Mouse (Mus musculus): Measurements from ENCODE around the gene Mfsd4b5.
"Not testable (repeated sequence)": the region's sequence is repeated elsewhere in the genome, so short reads cannot be mapped to it uniquely, and the experiment has no call there.

The Mfsd4b5 gene

GRCm38 (mm10) chr10:39967512-39967911 is 18.9 kb downstream of the Mfsd4b5 start:
- DNase-seq (ENCODE audit: low spot score in 2 of 2) = no peak

- DNase-seq (ENCODE audit: low spot score in 2 of 2) = no peak
These were observed 24.5 kb downstream of the Mfsd4b5 start for GRCm38 (mm10) chr10:39961906-39962305.

DNA sequence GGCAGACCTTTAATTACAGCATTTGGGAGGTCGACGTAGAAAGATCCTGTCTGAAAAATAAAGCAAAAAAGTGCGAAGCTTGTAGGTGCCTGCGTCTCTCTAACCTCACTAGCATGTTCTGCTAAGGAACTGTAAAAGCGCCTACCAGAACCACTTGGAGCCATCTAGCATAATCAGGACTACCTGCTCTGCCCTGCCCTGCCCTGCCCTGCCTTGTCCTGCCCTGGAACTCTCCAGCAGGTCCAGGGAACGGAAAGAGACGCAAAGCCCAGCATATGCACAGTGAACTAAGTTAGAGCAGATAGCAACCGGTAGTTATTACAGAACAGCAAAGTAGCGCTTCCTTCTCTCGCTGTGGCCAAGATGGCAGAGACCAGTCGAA is 26.0 kb downstream of the Mfsd4b5 start:
- no peak for DNase-seq (ENCODE audit: low spot score in 2 of 2)

DNA sequence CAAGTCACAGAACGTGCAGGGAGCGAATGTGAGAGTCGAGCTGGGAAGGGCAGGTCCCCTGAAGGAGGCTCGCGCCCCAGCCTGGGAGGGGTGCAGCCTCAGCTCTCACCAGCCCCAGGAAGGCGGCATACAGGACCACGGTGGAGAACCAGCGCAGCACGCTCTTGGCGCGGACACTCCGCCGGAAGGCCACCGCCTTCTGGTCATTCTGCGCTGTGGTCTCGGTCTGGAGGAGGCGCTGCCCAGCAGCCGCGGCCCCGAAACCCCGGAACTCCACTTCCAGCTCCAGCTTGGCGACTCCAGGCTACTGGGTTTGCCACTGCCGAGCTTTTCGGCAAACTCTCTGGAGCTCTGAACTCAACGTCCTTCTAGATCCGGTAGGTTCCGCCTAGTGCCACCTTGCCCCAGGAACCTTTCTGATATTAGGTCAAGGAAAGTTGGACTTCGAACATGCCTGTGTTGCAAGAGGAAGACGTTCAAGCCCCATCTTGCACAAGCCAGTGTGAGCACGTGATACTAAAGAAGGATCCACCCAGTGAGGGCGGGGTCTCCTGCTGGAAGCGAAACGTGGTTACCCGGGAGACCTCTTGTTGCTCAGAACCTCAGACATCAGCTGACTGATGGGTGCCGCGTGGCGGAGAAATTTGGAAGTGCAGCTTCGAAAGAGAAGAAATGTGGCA is 26.5 kb downstream of the Mfsd4b5 start, which contains the start of gene Mfsd4b3:
Gene Mfsd4b3, minus strand, starts transcription at position 393 of the 680 bp plus-strand sequence.
- peak; percentile 87 to 89 for DNase-seq (ENCODE audit: low spot score in 2 of 2)

DNA sequence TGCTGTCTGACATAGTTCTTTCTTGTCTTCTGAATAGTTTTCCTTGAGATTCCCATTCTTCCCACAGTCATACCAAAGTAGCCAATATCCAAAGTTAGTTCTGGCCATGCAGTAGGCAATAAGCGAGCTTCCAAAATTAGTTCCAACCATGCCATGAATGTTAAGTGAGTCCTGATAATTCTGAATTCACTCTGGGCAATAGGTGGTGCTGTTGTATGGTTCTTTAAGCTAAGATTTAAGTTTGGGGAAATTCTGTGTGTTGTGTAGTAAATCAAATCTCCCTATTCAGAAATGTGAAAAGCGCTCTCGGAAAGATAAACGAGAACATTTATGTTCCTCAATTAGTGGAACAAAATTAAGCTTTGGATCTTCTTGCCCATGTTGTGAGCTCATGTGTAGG is 28.2 kb downstream of the Mfsd4b5 start:
- no peak for DNase-seq (ENCODE audit: low spot score in 2 of 2)

DNA sequence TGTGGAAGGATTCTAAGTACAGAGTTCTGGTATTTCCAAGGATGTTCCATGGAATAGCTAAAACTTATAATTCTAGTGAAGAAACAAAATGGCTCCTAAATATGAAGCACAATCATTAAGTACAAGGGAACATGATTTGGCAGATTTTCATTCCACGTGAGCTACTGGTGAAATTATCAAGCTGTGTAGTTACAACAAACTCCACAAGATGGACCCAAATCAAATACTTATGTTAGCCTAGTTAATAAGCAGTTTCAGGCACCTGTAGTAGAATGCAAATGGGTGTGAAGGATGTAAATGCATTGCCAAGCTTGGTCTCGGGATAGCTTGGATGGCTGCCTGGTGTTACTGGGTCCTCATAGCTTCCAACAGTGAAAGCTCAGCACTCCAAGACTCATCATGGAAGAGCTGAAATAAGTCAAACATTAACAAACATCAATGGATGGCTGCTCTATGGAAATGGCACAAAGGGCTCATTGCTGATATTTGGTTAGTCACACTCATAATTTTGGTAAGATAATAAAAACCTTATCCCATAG is 30.0 kb downstream of the Mfsd4b5 start:
- no peak for DNase-seq (ENCODE audit: low spot score in 2 of 2)

- DNase-seq (ENCODE audit: low spot score in 2 of 2) = no peak
These were observed 31.3 kb downstream of the Mfsd4b5 start for GRCm38 (mm10) chr10:39955163-39955562.

- no peak for DNase-seq (ENCODE audit: low spot score in 2 of 2)
These were observed 37.0 kb downstream of the Mfsd4b5 start for GRCm38 (mm10) chr10:39949377-39949954.

DNA sequence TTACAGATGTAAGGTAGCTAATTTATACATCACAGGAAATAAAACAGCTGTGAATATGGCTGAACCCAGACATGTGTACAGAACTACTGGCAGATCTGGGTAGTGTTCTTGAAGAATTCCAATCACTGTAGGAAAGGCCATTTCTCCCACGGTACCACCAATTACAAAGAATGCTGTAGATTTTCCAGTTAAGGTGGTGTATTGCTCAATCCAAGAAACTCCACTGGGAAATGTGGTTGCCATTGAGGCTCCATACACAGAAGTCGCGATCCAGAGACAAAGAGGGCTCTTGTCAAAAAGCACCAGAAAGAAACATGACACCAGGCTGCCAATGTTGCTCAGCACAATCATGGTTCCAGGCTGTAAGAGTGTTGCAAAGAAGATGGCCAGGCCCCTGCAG is 39.3 kb downstream of the Mfsd4b5 start:
- not testable (repeated sequence) for DNase-seq (ENCODE audit: low spot score in 2 of 2)

- DNase-seq (ENCODE audit: low spot score in 2 of 2) = no peak
These were observed 49.9 kb downstream of the Mfsd4b5 start for GRCm38 (mm10) chr10:39936553-39936952.

DNA sequence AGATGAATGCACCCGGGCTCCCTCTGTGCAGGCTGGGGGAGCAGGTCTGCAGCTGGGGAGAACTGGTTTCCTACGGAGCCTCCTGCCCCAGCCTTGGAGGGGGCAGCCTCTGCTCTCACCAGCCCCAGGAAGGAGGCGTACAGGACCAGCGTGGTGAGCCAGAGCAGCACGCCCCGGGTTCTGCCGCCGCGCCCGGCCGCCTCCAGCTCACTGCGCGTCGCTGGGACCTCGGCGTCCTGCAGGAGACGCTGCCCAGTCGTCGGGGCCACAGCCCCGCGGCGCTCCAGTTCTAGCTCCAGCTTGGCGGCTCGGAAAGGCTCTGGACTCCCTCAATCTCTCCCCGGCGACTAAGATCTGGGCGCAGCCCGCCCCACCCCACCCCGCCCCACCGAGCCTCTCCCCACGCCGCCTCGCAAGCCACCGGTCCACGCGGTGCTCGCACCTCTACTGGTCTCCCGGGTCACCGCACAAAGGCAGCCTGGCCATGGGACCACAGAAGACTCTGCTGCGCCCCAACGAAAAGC is 59.8 kb downstream of the Mfsd4b5 start, which contains the start of gene Mfsd4b2:
Gene Mfsd4b2, minus strand, starts transcription at position 308 of the 524 bp plus-strand sequence.
- DNase-seq (ENCODE audit: low spot score in 2 of 2) = no peak

- DNase-seq (ENCODE audit: low spot score in 2 of 2) = not testable (repeated sequence)
These were observed 61.9 kb downstream of the Mfsd4b5 start for GRCm38 (mm10) chr10:39924556-39924955.

GRCm38 (mm10) chr10:39912616-39913015 is 73.8 kb downstream of the Mfsd4b5 start:
- DNase-seq (ENCODE audit: low spot score in 2 of 2) = no peak

DNA sequence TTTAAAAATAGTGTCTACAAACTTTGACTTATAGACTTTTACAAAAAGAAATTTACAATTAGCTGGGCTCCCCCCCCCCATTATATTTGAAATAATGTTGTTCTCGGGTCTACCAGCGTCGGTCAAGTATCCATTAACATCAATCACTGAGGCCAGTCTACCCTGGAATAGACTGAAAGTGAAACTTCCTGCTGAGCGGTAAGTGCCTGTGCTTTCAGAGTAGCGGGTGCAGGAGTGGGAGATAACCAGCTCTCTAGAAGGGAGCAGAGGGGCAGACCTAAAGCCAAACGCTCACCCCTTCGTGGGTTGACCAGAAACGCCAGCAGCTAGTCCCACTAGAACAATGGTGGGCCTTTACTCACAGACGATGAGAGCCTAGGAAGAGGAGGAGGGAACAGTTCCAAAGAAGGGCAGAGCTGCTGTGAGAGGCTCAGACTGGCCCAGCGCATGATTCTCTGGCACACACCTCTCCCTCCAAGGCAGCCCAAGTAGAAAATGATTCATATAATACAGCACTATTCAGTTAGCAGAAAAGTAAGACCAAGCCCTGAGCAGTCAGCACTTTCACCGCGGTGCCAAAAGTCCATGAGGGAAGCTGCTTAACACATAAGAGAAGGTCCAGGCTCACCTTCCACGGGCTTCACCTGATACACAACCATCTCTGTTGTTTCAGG is 77.5 kb downstream of the Mfsd4b5 start:
- no peak for DNase-seq (ENCODE audit: low spot score in 2 of 2)
